Mouse (Mus musculus) olfactory bulb, adult 2 months (tissue): Measurements from ENCODE around the gene Patj. TPM values are rescaled to one million over a fixed set of nuclear protein-coding genes. Genes with fewer than 3 reads are reported as not detected.

Source experiments
- H3K27ac ChIP-seq: fragments of 200-500 bp; 2 replicates; pipeline ENCODE4 v1.5.1; 2012; ENCODE audit warnings: low read depth, low read length; ENCODE audit not compliant: insufficient read depth
- H3K4me1 ChIP-seq: fragments of 200-500 bp; 2 replicates; pipeline ENCODE4 v1.6.1; 2012; ENCODE audit warnings: low read length; ENCODE audit not compliant: control insufficient read depth, insufficient read depth
- H3K4me3 ChIP-seq: fragments of 200-500 bp; 2 replicates; pipeline ENCODE4 v1.5.1; 2012; ENCODE audit warnings: mild to moderate bottlenecking, low read depth, low read length, moderate library complexity; ENCODE audit not compliant: insufficient read depth
- CTCF ChIP-seq: fragments of 200-500 bp; IDR thresholded peaks from 2 replicates; pipeline ENCODE4 v1.5.1; 2012; ENCODE audit warnings: low read depth, mild to moderate bottlenecking, low read length, moderate library complexity; ENCODE audit not compliant: insufficient read depth
- POLR2A ChIP-seq: fragments of 200-500 bp; IDR thresholded peaks from 2 replicates; pipeline ENCODE4 v1.6.1; 2012; ENCODE audit warnings: mild to moderate bottlenecking, low read depth, low read length, moderate library complexity; ENCODE audit not compliant: insufficient read depth
- WGBS: fragments of 180-500 bp; shearing (Covaris S2); methylation state at CpG from one replicate; pipeline ENCODE4 v1.1.7; 2018; 5-methylcytosine and 5-hydroxymethylcytosine counted together
- polyA plus RNA-seq: library from polyadenylated mRNA; stranded (reverse); fragments of >200 nt; gene quantifications from 2 replicates; pipeline ENCODE4 v1.2.4, GENCODE M21; 2012; ENCODE audit warnings: low replicate concordance; ENCODE audit not compliant: missing spikeins, insufficient read depth, insufficient read length

Gene Patj
- polyA plus RNA-seq, 1 experiment, result not detected

- 83% methylated on average over 8 of the region's 8 CpGs for WGBS
- H3K4me1 ChIP-seq, result peaks cover 5% of the 10 kb centered on the region; the same call in 1 of the 2 replicates
- no peak overlapping the region for H3K4me3 ChIP-seq
- H3K27ac ChIP-seq, result no peak overlapping the region
- no peak for TF ChIP-seq CTCF
- TF ChIP-seq POLR2A, result no peak
Observed at GRCm38 (mm10) chr4:98439261-98440005, 43.8 kb downstream of the Patj start.

GRCm38 (mm10) chr4:98441248-98441647 is 45.7 kb downstream of the Patj start:
- no peak overlapping the region for H3K27ac ChIP-seq
- 91% methylated on average over 3 of the region's 3 CpGs for WGBS
- H3K4me3 ChIP-seq, result no peak overlapping the region
- TF ChIP-seq CTCF, result no peak
- TF ChIP-seq POLR2A, result no peak
- peaks cover 2% of the 10 kb centered on the region; the same call in 1 of the 2 replicates for H3K4me1 ChIP-seq

DNA sequence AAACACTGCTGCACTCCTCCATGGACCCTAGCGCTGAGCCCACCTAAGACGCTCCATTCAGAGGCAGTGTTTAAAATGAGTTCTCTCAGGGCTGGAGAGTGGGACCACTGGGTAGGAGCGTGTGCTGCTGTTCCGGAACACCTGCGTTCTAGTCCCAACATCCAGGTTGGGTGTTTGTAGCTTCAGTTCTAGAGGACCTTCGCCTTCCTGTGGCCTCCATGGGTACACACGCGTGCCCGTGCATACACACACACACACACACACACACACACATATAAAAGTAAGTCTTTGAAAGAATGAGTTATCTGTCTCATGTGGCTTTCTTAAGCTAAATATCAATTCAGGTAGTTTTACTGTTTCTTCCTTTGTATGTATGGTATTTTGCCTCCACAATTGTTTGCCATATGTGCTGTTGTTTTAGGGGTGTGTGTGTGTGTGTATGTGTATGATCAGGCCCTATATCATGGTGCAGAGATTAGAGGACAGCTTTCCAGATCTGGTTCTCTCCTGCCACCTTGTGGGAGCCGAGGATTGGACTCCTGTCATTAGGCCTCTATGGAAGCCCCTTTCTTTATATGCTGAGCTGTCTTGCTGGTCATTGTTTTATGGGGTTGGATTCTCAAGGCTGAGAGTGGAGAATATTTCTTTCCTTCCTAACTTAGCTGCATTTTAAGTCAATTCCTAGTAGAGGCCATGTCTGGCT is 49.0 kb downstream of the Patj start:
- Histone ChIP-seq H3K4me1 (peaks cover 1% of the 10 kb centered on the region; the same call in 1 of the 2 replicates), H3K4me3 (no peak overlapping the region), H3K27ac (no peak overlapping the region)
- WGBS, result 87% methylated on average over 10 of the region's 10 CpGs
- TF ChIP-seq CTCF, result no peak
- no peak for TF ChIP-seq POLR2A

GRCm38 (mm10) chr4:98449564-98450263 is 54.1 kb downstream of the Patj start:
- TF ChIP-seq POLR2A (no peak), CTCF (no peak)
- H3K4me1 ChIP-seq, result no peaks in the 10 kb centered on the region
- no peak overlapping the region for H3K4me3 ChIP-seq
- H3K27ac ChIP-seq, result no peak overlapping the region
- 80% methylated on average over 4 of the region's 4 CpGs for WGBS

DNA sequence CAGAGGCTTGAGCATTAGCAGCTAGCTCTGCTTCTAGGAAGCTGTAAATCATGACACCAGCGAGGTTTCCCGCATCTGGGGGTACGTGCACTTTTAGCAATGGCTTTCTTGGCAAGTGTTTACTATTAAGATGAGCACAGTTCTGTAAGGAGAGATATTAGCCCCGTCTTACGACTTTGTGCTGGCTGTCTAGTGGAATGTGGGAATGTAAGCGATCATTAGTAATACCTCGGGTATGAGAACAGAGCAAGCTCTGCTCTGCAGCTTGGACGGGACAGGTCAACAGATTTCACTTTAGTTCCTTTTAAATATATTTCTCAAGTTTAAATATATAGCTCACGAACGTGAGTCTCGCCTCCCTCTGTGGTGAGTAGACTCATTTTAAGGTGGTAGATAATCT is 54.7 kb downstream of the Patj start:
- TF ChIP-seq CTCF (no peak), POLR2A (no peak)
- Histone ChIP-seq H3K4me3 (no peak overlapping the region), H3K4me1 (no peaks in the 10 kb centered on the region), H3K27ac (no peak overlapping the region)
- 95% methylated on average over 11 of the region's 11 CpGs for WGBS

GRCm38 (mm10) chr4:98450829-98451228 is 55.2 kb downstream of the Patj start:
- WGBS, result 93% methylated on average over 5 of the region's 5 CpGs
- H3K4me3 ChIP-seq, result no peak overlapping the region
- TF ChIP-seq POLR2A, result no peak
- TF ChIP-seq CTCF, result no peak
- H3K4me1 ChIP-seq, result no peaks in the 10 kb centered on the region
- no peak overlapping the region for H3K27ac ChIP-seq

GRCm38 (mm10) chr4:98451259-98451658 is 55.7 kb downstream of the Patj start:
- TF ChIP-seq POLR2A, result no peak
- TF ChIP-seq CTCF, result no peak
- Histone ChIP-seq H3K4me1 (no peaks in the 10 kb centered on the region), H3K4me3 (no peak overlapping the region), H3K27ac (no peak overlapping the region)
- WGBS, result 90% methylated on average over 3 of the region's 3 CpGs

GRCm38 (mm10) chr4:98452725-98453124 is 57.1 kb downstream of the Patj start:
- no peaks in the 10 kb centered on the region for H3K4me1 ChIP-seq
- no peak overlapping the region for H3K4me3 ChIP-seq
- no peak for TF ChIP-seq POLR2A
- TF ChIP-seq CTCF, result no peak
- WGBS, result 94% methylated on average over 2 of the region's 2 CpGs
- H3K27ac ChIP-seq, result no peak overlapping the region

GRCm38 (mm10) chr4:98453231-98453630 is 57.6 kb downstream of the Patj start:
- no peak overlapping the region for H3K27ac ChIP-seq
- H3K4me1 ChIP-seq, result no peaks in the 10 kb centered on the region
- no peak for TF ChIP-seq POLR2A
- no peak for TF ChIP-seq CTCF
- WGBS, result 90% methylated on average over 5 of the region's 5 CpGs
- H3K4me3 ChIP-seq, result no peak overlapping the region
